Mouse (Mus musculus): ENCODE measurements around the gene Dnajc17. TPM values are rescaled to one million over a fixed set of nuclear protein-coding genes. Genes with fewer than 3 reads are reported as not detected.

The Dnajc17 gene
- polyA plus RNA-seq, 2 experiments = 5.4 to 9.5 TPM

DNA sequence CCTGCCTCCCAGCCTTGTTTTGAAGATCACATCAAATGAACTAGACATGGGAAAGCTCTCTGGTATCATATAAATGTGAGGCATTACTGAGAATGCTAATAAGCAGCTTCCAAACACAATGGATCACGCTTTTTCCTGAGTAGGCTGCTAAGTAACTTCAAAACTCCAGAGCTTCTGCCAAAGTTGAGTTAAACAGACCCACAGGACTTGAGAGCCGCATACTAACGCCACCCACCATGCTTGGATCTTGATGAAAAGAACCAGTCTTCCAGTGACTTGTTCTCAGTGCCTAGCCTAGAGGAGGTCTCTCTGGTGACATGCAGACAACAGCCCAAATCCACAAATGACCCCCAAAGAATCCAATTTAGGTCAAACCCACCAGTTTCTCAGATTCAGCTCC lies 9.7 kb downstream of the Dnajc17 start:
- ATAC-seq (ENCODE audit: insufficient read depth) = no peak

DNA sequence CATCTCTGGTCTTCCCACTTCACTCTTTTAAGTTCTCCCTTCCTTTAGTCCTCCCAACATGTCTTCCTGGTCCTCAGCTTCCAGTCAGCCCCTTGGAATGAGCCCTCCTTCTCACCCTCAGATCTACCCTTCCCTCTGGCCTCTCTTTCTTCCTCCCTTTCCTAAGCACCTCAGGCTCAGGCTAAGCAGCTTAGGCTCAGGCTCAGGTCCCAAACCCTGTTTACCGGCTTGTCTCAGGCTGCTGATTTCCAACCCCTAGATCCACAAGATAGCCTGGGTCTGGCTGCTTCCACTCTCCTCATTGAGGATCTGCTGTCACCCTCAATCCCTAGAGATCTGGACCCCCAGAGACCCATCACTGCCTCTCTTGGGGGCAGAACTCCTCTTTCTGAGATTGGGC lies 10.5 kb downstream of the Dnajc17 start:
- Histone ChIP-seq H3K4me1 (replicated peaks; ENCODE audit: control insufficient read depth in 2 of 2, insufficient read depth in 2 of 2, low read length in 1 of 2) (peaks cover 0 to 6% of the 10 kb centered on the region in 2 experiments; a peak in 1 of 4 replicates), H3K9me3 (ENCODE audit: control insufficient read depth, low read length) (no peaks in the 10 kb centered on the region), H3K4me2 (ENCODE audit: low read depth) (no peak overlapping the region), H3K27me3 (ENCODE audit: control insufficient read depth, insufficient read depth, low read length) (no peaks in the 10 kb centered on the region), H3K27ac (no peak overlapping the region), H3K36me3 (replicated peaks; ENCODE audit: control insufficient read depth, insufficient read depth, low read depth) (no peaks in the 10 kb centered on the region), H3K4me3 (ENCODE audit: insufficient read depth in 1 of 2, low read depth in 2 of 2, low read length in 2 of 2) (no peak overlapping the region), H3K9ac (replicated peaks) (no peak overlapping the region)
- WGBS (ENCODE audit: insufficient replicate concordance) = 48% methylated on average over 1 of the region's 1 CpGs
- no peak for ATAC-seq (ENCODE audit: insufficient read depth)
- DNase-seq (ENCODE audit: low read depth in 3 of 3, low spot score in 3 of 3) = no peak
- TF ChIP-seq EP300 (IDR thresholded peaks at IDR 0.05; ENCODE audit: low read depth) (no peak), CTCF (IDR thresholded peaks at IDR 0.05; ENCODE audit: low read depth) (no peak)

More for the DNA sequence above, 9.7 kb downstream of the Dnajc17 start:
- Histone ChIP-seq H3K27ac (no peak overlapping the region), H3K4me2 (ENCODE audit: low read depth) (no peak overlapping the region), H3K9me3 (ENCODE audit: control insufficient read depth, low read length) (no peaks in the 10 kb centered on the region), H3K27me3 (ENCODE audit: control insufficient read depth, insufficient read depth, low read length) (no peaks in the 10 kb centered on the region), H3K4me3 (ENCODE audit: insufficient read depth in 1 of 2, low read depth in 2 of 2, low read length in 2 of 2) (no peak overlapping the region), H3K36me3 (replicated peaks; ENCODE audit: control insufficient read depth, insufficient read depth, low read depth) (no peaks in the 10 kb centered on the region), H3K9ac (replicated peaks) (no peak overlapping the region), H3K4me1 (replicated peaks; ENCODE audit: control insufficient read depth in 2 of 2, insufficient read depth in 2 of 2, low read length in 1 of 2) (peaks cover 0 to 6% of the 10 kb centered on the region in 2 experiments; a peak in 1 of 4 replicates)
- 71% methylated on average over 3 of the region's 3 CpGs for WGBS (ENCODE audit: insufficient replicate concordance)
- no peak for DNase-seq (ENCODE audit: low read depth in 3 of 3, low spot score in 3 of 3)
- TF ChIP-seq CTCF (IDR thresholded peaks at IDR 0.05; ENCODE audit: low read depth) (no peak), EP300 (IDR thresholded peaks at IDR 0.05; ENCODE audit: low read depth) (no peak)

DNA sequence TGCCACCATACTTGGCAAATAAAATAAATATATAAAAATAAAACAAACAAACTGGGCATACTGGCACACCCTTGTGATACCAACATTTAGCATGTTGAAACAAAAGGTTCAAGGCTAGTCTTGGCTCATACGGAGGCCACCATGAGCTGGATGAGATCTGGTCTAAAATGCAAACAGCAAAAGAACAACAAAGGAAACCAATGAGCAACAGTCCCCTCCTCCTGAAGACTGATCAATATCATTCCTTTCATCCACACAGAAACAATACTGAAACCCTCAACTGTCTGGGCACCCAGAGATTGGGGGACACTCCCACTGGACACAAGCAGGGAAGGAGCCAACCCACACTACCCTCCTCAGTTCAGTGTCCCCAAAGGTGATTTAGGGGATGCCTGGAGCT lies 11.1 kb downstream of the Dnajc17 start:
- 70% methylated on average over 1 of the region's 1 CpGs for WGBS (ENCODE audit: insufficient replicate concordance)
- no peaks in the 10 kb centered on the region for H3K9me3 ChIP-seq (ENCODE audit: control insufficient read depth, low read length)
- H3K9ac ChIP-seq (replicated peaks) = no peak overlapping the region
- H3K27me3 ChIP-seq (ENCODE audit: control insufficient read depth, insufficient read depth, low read length) = no peaks in the 10 kb centered on the region
- H3K27ac ChIP-seq = no peak overlapping the region
- no peak for DNase-seq (ENCODE audit: low read depth in 3 of 3, low spot score in 3 of 3)
- no peak overlapping the region for H3K4me2 ChIP-seq (ENCODE audit: low read depth)
- no peaks in the 10 kb centered on the region for H3K36me3 ChIP-seq (replicated peaks; ENCODE audit: control insufficient read depth, insufficient read depth, low read depth)
- ATAC-seq (ENCODE audit: insufficient read depth) = no peak
- TF ChIP-seq EP300 (IDR thresholded peaks at IDR 0.05; ENCODE audit: low read depth) (no peak), CTCF (IDR thresholded peaks at IDR 0.05; ENCODE audit: low read depth) (no peak)
- H3K4me3 ChIP-seq (ENCODE audit: insufficient read depth in 1 of 2, low read depth in 2 of 2, low read length in 2 of 2) = no peak overlapping the region
- peaks cover 0 to 6% of the 10 kb centered on the region in 2 experiments; a peak in 1 of 4 replicates for H3K4me1 ChIP-seq (replicated peaks; ENCODE audit: control insufficient read depth in 2 of 2, insufficient read depth in 2 of 2, low read length in 1 of 2)

DNA sequence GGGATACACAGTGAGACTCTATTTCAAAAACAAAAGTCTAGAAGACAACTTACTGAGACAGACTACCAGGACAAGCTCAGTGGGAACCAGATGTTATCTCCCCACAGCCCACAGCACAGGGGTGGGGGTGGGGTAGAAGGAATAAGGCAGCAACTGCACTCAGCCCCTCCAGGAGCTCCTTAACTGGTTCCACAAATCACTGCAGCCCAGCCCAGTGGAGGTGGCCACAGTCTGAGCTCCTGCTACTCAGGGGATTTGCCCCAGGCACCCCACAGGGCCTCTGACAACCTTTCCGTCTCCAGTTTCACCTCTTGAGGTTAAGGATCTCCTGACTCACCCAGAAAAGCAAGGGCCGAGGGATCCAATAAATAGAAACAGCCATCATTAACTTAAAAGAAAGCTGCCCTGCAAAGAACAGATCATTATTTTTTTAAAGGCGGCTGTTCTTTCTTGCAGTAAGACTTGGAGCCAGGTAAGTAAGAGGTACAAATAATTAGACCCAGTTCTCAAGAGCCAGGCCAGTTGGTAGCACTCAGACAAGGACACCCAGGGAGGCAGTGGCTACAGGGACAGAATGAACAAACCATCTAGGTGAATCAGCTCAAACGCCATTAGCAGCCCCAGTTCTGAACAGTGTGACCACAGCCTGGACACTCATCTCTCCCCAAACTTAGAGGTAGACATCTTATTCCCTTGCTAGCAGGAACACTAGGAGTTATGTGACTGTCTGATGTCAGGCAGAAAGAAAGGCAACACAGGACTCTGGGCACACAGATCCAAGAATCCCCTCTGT lies 12.1 kb downstream of the Dnajc17 start:
- Histone ChIP-seq H3K4me1 (replicated peaks; ENCODE audit: control insufficient read depth in 2 of 2, insufficient read depth in 2 of 2, low read length in 1 of 2) (peaks cover 0 to 6% of the 10 kb centered on the region in 2 experiments; a peak in 1 of 4 replicates), H3K36me3 (replicated peaks; ENCODE audit: control insufficient read depth, insufficient read depth, low read depth) (no peaks in the 10 kb centered on the region), H3K27me3 (ENCODE audit: control insufficient read depth, insufficient read depth, low read length) (no peaks in the 10 kb centered on the region), H3K4me3 (ENCODE audit: insufficient read depth in 1 of 2, low read depth in 2 of 2, low read length in 2 of 2) (no peak overlapping the region), H3K4me2 (ENCODE audit: low read depth) (no peak overlapping the region), H3K27ac (no peak overlapping the region), H3K9ac (replicated peaks) (no peak overlapping the region), H3K9me3 (ENCODE audit: control insufficient read depth, low read length) (no peaks in the 10 kb centered on the region)
- no peak for ATAC-seq (ENCODE audit: insufficient read depth)
- 62% methylated on average over 4 of the region's 4 CpGs for WGBS (ENCODE audit: insufficient replicate concordance)
- no peak for DNase-seq (ENCODE audit: low read depth in 3 of 3, low spot score in 3 of 3)
- TF ChIP-seq EP300 (IDR thresholded peaks at IDR 0.05; ENCODE audit: low read depth) (no peak), CTCF (IDR thresholded peaks at IDR 0.05; ENCODE audit: low read depth) (no peak)

GRCm38 (mm10) chr2:119194140-119194539 lies 14.5 kb downstream of the Dnajc17 start:
- Histone ChIP-seq H3K4me3 (ENCODE audit: insufficient read depth in 1 of 2, low read depth in 2 of 2, low read length in 2 of 2) (no peak overlapping the region), H3K27me3 (ENCODE audit: control insufficient read depth, insufficient read depth, low read length) (no peaks in the 10 kb centered on the region), H3K4me2 (ENCODE audit: low read depth) (no peak overlapping the region), H3K4me1 (replicated peaks; ENCODE audit: control insufficient read depth in 2 of 2, insufficient read depth in 2 of 2, low read length in 1 of 2) (peaks cover 0 to 7% of the 10 kb centered on the region in 2 experiments; a peak in 1 of 4 replicates), H3K9ac (replicated peaks) (no peak overlapping the region), H3K9me3 (ENCODE audit: control insufficient read depth, low read length) (no peaks in the 10 kb centered on the region), H3K27ac (no peak overlapping the region), H3K36me3 (replicated peaks; ENCODE audit: control insufficient read depth, insufficient read depth, low read depth) (no peaks in the 10 kb centered on the region)
- DNase-seq (ENCODE audit: low read depth in 3 of 3, low spot score in 3 of 3) (no peak), ATAC-seq (ENCODE audit: insufficient read depth) (no peak)
- TF ChIP-seq CTCF (IDR thresholded peaks at IDR 0.05; ENCODE audit: low read depth) = no peak
- 82% methylated on average over 5 of the region's 5 CpGs for WGBS (ENCODE audit: insufficient replicate concordance)

Data from liver, embryonic 14.5 days (tissue).